Mouse (Mus musculus): ENCODE measurements around the gene Rab8a.
"Not testable (repeated sequence)": the region's sequence is repeated elsewhere in the genome, so short reads cannot be mapped to it uniquely, and the experiment has no call there.

Rab8a gene

DNA sequence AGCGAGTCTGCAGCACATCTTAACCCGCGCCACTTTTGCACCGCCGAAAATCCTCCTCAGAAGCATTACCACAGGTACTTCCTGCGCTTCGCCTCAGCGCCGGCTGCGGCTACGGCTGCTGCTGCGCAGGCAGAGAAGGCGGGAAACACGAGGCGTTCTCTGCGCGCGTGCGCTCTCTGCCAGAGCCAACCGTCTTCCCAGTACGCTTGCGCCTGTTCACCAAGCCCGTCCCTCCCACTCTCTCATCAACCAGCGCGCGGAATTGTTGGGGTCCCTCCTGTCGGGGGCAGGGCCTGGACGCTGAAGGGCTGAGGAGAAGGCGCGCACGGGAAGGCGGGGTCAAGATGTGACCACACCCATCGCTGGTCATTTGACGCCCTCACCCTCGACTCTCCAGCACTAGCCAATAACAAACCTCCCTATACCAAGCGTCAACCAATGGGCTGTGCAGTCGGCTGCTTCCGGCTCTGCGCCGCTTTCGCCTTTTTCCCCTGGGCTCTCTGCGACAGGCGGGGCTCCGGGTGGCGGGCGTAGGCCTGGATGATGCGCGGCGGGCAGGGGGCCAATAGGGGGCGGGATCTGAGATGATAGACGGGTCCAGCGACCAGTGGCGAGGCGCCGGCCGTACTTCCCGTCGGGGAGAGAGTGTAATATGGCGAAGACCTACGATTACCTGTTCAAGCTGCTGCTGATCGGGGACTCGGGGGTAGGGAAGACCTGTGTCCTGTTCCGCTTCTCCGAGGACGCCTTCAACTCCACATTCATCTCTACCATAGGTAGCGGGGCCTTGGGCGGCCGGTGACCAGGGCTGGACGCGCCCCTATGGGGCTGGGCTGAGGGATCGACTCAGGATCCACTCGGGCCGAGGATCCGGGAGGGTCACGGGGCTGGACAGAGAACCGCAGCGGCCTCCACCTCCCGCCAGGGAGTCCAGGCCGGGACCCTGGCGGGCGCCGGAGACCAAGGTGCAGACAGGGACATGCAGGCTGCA is at the start of gene Rab8a:
Gene Rab8a (plus strand): TSS at position 494 of the 991 bp plus-strand sequence.
- DNase-seq (ENCODE audit: low spot score in 2 of 2) = peak; percentile 100

DNA sequence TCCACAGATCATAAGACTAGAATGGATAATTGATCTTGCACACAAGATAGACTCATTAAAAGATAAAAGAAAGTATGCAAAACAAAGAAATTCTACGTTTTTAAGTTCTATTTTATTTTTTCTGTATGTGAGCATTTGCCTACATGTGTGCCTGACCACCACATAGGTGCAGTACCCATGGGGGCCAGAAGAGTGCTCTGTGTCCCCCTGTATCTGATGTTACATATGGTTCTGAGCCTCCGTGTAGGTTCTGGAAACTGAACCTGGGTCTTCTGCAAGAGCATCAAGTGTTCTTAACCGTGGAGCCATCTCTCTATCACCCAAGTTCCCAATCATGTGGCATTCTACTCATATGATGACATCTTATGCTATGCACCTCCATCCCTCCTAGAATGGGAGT is 48.5 kb upstream of the Rab8a start:
- no peak for DNase-seq (ENCODE audit: low spot score in 2 of 2)

DNA sequence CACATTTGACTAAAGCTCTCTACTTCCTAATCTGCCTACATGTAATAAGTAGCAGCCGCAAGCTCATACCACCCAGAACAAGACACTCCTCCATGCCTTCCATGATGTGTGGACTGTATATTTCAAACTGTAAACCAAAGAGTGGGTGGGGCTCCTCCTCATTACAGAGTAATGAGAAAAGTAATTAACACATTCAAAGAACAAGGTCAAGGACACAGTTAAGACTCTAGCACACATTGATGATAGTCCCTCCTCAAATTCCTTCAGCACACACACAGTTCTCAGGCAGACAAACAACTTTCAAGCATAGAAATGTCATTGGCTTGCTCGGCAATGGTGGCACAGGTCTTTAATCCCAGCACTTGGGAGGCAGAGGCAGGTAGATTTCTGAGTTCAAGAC is 45.8 kb upstream of the Rab8a start:
- no peak for DNase-seq (ENCODE audit: low spot score in 2 of 2)

DNA sequence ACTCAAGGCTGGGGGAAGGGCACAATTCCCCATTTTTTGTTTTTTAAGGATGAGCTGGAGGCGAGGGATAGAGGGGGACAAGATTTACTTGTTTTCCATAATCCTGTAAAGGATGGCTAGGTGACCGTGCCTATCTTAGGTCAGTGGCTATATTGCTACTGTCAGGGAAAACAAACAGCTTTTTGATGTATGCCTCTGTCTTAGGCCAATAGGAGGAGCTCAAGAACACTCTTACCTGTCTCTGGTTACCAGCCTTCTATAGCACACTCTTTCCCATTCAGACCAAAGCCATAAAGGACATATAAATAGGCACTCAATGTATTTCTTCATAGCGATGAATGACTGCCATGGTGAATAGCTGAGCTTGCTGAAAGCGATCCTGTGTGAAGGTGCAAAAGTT is 42.4 kb upstream of the Rab8a start:
- DNase-seq (ENCODE audit: low spot score in 2 of 2) = no peak

DNA sequence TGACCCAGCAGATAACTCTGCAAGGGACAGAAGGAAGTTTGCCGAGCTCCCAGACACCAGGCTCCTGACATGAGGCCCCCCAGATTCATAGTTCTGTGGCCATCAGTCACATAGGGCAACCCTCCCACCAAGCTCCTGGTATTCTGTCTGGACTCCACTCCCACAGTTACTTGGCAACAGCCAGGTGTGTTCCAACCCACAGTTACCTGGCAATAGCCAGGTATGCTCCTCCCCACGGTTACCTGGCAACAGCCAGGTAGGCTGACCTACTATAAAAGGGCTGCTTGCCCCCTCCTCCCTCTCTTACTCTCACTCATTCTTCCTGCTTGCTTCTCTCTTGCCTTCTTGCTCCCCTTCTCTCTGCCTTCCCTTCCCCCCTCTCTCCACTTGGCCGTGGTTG is 39.5 kb upstream of the Rab8a start:
- DNase-seq (ENCODE audit: low spot score in 2 of 2) = not testable (repeated sequence)

DNA sequence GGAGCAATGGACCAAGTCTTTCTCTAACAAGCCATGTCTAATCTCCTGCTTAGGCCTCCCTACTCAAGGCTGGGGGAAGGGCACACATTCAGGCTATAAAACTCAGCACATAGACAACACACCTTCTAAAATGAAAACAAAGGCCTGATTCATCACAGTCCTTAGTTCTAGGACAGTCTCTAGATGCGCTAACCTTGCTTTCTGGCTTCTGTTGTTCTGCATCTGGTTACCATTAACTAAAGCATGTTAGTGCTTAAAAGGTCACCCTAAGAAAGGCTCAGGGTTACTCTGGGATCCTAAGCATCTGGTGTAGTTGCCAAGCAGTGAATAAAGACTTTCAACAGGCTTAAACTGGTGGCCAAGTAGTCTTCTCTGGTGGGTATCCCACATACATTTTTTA is 39.0 kb upstream of the Rab8a start:
- DNase-seq (ENCODE audit: low spot score in 2 of 2) = no peak

DNA sequence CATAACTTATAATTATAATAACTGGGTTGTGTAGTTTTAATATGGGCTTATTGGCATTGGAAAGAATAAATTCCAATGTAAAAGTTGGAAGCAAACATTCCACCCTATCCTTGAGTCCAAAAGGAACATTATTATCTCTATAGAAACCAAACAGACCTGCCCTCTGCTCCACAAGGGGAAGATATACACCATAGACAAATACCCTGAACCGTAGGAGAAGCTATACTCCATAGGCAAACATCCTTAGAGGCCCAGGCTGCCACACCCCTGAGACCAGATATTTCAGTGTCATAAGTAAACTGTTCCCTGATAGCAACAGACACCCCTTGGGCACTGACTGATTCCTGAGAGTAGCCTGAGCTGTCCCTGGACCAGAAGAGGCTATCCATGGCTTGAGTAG is 33.2 kb upstream of the Rab8a start:
- no peak for DNase-seq (ENCODE audit: low spot score in 2 of 2)

DNA sequence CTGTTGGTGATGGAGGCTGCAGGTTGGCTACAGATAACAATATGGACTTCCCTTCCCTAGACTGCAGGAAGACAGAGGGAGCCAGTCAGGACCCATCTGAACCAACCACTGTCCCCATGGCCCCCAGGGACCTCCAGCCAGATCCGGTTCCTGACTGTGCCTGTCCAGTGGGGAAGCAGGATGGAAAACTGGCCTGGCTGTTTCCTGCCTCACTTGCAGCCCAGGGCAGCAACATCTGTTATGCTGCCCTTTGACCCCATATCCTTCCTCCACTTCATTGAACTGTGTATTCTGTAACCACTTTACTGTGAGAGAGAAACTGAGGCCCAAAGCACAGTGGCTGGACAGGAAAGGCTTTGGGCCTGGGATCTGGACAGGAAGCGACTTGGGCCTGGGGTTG is 29.7 kb upstream of the Rab8a start:
- DNase-seq (ENCODE audit: low spot score in 2 of 2) = no peak

DNA sequence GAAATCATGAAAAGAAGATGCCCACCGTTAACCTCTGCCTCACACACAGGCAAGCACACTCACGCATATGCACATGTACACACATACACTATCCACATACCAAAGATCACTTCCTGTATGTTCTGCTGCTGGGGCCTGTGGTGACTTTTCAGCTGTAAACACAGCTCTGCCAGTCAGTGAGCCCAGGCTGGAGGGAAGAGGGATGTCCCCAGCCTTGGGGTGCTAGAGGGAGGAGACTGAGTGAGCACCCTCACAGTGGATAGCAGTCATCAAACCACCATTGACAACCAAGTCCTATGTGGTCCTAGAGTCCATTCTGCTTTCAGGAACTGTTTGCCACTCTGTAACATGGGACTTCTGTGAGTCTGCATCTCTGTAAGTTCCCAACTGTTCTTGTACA is 29.1 kb upstream of the Rab8a start:
- DNase-seq (ENCODE audit: low spot score in 2 of 2) = no peak

DNA sequence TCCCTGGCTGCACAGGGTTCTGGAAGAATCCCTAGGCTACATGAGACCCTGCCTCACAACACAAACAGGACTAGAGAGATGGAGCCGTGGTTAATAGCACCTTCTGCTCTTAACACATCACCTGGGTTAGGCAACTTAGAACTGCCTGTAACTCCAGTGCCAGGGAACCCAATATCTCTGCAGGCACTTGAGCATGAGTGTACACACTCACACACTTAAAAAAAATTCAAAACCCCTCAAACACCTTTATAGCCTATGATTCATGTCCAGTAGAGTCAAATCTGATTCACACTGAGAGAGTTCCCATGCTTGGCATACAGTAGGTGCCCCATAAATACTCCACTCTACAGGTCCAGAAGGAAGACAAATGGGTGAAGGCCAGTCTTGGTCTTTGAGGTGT is 28.6 kb upstream of the Rab8a start:
- DNase-seq (ENCODE audit: low spot score in 2 of 2) = no peak

DNA sequence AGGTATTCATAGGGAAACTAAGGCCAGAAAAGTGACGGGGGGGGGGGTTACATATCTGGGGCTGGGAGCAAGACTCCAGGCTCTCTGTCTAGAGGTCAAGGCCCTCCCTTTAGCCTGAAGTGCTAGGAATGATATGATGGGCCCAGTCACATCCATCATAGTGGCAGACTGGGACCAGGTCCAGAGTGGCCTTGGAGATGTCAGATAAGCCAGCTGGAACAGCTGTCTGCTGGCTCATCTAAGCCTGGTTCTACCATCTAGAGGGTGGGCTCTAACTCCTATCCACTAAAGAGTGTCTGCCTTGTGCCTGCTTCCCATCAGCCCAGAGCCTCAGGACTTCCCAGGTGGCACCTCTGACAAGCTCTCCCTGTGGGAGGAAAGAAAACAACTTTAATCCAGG is 28.1 kb upstream of the Rab8a start:
- DNase-seq (ENCODE audit: low spot score in 2 of 2) = no peak

DNA sequence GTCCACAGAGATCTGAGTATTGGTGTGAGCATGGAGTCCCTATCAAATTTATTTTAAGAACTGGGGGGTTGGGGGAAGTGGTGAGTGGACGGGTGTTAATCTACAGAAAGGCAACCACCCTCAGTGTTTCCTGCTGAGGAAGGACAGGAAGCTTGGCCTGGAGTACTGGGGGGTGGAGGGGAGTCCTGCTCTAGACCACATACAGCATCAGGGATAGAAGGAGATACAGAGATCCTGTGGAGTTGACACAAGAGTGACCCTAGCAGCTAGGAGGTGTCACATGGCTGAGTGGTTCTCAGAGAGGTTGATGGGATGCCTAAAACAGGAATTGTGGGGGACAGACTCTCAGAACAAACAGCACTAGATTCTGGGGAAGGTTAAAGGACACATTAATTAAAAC is 27.5 kb upstream of the Rab8a start:
- DNase-seq (ENCODE audit: low spot score in 2 of 2) = no peak

DNA sequence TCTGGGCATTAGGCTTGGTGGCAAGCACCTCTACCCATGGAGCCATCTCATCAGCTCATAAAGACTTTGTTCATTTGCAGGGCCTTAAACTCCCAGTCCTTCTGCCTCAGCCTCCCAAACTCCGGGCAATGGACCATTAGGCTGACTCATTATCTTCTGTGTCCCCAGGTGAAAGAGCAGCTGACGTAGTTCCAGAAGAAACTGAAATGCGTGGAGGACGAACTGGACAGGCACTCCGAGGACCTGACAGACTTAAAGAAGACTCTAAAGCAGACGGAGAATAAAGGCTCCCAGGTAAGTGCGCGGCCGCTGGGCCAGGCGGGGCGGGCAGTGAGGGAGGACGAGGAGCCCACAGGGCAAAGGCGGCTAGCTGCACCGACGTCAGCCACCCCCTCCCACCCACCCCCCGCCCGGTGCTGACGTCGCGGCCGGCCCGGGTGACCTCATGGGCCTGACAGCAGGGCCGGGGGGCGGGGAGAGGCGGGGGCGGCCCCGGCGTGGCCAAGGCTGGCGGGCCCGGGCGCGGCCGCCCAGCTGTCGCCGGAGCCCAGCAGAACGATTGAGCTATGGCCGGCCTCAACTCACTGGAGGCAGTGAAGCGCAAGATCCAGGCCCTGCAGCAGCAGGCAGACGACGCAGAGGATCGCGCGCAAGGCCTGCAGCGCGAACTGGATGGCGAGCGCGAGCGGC is 26.1 kb upstream of the Rab8a start, which contains the start of gene Tpm4:
Gene Tpm4 (plus strand): TSS at position 220 of the 690 bp plus-strand sequence.
- peak; percentile 52 for DNase-seq (ENCODE audit: low spot score in 2 of 2)

DNA sequence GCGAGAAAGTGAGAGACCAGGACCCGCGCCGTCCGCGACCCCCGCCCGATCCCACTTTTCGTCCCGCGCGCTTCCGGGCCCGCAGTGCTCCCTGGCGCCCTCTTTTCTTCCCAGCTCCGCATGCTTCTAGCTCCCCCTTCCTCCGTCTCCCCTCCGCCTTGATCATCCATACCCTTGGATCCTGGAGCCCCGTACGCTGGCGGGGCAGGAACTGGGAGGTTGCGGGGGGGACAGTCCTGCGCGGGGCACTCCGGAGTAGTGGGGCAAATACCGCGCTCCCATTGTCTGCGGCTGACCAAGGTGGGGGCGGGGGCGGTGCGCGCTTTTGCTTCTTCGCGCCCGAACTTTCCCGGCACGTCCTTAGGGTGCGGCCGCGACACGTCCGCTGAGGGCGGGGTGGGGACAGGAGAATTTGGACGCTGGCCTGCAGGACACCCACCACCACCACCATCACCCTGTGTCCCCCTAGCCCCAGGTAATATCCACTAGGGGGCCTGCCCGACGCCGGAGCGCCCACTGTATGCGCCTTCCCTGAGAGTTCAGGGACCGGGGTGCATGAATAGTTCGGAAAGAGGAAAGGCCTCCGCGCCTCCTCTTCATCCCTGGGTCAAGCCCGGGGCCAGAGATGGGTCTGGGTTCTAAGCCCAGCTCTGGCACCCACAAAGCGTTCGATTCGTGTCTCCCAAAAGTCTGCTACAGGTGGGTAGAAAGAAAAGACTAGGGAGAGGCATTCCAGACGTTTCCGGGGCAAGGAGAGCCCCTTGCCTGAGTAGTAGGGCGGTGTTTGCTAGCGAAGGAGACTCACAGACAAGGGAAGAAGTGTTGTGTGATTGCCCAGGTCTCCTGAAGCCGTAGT is 25.3 kb upstream of the Rab8a start:
- peak in 1 of 2 experiments; percentile 44 for DNase-seq (ENCODE audit: low spot score in 2 of 2)

DNA sequence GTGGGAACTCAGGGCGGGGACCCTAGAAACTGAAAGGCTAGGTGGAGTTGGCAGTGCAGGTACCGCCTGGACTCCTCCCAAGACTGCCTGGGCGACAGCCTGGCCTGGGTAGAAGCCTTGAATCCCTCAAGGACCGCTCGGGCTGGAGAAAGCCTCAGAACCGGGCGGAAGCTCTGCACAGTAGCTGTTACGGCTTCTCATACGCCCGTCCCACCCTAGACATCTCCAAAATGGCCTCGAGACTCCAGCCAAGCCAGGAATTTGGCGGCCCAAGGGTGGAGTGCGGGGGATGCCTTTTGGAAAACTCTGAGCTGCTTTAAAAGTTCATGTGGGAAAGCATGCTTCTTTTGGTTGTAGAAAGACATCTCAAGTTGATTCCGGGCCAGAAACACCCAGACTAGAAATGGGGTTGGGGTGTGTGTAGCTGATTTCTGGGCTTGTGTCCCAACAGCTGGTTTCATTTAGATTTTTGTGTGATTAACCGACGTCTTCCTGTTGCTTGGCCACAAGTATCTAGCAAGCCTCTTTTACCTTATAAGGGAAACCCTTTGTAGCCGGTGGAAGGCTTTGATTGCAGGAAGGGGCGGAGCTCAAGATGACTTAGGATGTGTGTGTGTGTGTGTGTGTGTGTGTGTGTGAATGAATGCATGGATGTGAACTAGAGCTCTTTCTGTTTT is 24.6 kb upstream of the Rab8a start:
- DNase-seq (ENCODE audit: low spot score in 2 of 2) = peak; percentile 43 to 70

DNA sequence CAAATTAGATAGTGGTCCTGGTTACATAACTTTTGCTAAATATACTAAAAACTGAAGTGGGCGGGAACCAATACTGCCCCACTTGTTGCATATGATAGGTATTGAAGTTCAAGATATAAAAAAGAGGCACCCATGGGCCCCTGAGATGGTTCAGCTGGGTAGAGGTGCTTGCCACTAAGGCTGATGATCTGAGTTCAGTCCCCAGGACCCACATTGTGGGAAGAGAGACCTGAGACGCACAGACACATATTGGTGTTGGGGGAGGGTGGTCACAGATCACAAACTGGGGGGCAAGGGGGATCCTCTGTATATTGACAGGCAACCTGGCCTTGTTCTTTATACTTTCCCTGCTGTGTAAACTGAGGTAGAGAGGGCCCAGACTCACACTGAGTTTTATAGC is 23.6 kb upstream of the Rab8a start:
- no peak for DNase-seq (ENCODE audit: low spot score in 2 of 2)

DNA sequence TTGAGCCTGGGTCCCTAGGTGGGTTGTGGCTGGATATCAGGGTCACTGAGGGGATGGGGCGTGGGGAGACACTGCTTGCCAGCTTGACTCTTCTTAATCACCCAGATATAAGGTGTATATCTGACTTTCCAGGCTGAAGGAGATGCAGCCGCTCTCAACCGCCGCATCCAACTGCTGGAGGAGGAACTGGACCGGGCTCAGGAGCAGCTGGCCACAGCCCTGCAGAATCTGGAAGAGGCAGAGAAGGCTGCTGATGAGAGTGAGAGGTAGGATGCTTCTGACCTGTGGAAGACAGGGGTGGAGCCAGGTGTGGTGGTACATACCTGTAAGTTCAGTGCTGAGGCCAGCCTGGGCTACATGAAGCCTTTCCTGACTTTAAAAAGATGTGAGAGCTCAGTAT is 22.5 kb upstream of the Rab8a start:
- no peak for DNase-seq (ENCODE audit: low spot score in 2 of 2)

DNA sequence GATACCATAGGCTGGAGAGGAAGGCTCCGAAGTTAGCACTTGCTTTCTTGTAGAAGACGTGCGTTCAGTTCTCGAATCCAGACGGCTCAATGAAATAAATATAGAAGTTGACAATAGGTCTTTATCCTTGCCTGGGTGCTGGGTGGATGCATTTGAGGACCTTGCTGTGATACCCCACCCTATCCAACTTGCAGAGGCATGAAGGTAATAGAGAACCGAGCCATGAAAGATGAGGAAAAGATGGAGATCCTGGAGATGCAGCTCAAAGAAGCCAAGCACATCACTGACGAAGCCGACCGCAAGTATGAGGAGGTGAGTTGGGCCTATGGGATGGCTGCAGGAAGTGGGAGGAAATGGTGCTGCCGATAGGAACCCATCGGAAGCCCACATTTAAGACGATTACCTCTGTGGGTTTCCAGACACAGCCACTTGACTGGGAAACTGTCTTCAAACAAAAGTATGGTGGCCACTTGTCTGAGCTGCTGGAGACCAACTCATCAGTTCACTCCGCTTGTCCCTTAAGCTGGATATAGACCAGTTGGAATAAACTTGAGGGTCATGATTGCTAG is 17.7 kb upstream of the Rab8a start:
- no peak for DNase-seq (ENCODE audit: low spot score in 2 of 2)

DNA sequence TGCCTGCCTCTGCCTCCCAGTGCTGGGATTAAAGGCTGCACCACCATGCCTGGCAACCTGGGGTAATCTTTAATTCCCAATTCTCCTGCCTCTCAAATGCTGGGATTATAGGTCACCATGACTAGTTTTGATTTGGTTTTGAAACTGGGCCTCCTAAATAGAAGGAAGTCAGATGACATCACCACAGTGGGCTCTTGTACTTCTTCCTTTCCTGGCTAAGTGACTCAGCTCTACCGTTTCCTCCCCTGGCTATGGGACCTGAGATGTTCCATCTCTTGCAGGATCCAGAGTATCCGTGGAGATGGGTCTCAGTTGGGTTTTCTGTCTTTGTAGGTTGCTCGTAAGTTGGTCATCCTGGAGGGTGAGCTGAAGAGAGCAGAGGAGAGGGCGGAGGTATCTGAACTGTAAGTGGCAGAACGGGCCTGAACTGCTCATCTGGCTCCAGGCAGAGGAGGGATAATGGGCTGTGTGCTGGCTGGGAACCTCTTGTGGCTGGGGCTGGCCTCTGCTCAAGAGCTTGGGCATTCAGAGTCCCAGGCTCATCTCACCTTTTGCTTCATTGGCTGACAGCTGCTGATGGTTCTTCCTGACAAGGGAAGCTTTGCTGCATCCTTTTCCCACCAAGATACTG is 16.5 kb upstream of the Rab8a start:
- no peak for DNase-seq (ENCODE audit: low spot score in 2 of 2)

DNA sequence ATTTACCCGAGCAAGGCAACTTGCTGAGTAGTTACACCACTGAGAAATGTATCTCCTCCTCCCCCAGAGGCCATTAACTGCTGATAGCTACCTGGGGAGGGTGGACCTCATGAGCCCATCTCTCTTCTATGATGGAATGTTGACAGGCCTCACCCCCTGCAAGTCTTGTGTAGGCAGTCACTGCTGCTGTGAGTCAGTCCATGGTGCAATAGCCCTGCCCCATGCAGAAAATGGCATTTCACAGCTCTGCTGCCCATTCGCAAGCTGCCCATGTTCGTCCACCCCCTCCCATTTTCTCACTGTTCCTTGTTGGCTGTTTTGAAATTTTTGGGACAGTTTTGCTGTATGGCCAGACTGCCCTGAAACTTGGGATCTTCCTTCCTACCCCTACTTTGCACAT is 15.5 kb upstream of the Rab8a start:
- DNase-seq (ENCODE audit: low spot score in 2 of 2) = no peak

DNA sequence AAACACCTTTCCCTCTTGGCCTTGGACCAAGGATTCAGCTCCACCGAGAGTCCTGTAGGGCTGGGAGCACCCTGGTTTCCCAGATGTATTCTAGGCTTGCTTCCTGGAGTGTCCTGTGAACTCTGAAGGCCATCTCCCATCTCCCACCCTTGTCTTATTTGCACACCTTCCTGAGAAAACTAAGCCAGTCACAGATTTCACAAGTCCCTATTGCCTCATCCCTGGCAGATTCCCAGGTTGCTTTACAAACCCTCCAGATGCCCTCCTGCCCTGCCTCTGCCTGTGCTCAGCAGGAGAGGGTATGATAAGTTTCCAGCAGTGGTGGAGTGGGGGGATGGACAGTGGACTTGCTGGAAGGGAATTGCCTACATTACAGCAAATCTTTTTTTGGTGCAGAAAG is 14.9 kb upstream of the Rab8a start:
- no peak for DNase-seq (ENCODE audit: low spot score in 2 of 2)
